Mouse (Mus musculus): ENCODE data around the gene Gng7.
"Not testable (repeated sequence)": the region's sequence is repeated elsewhere in the genome, so short reads cannot be mapped to it uniquely, and the experiment has no call there.

Gene Gng7

GRCm38 (mm10) chr10:80995091-80995632 is 19.6 kb downstream of the Gng7 start:
- peak; percentile 75 for DNase-seq (ENCODE audit: low spot score)

GRCm38 (mm10) chr10:80994621-80995020 is 20.1 kb downstream of the Gng7 start:
- peak; percentile 57 for DNase-seq (ENCODE audit: low spot score)

- DNase-seq (ENCODE audit: low spot score): no peak
Observed at GRCm38 (mm10) chr10:80993276-80993675, 21.5 kb downstream of the Gng7 start.

- no peak for DNase-seq (ENCODE audit: low spot score)
Observed at GRCm38 (mm10) chr10:80991945-80992344, 22.8 kb downstream of the Gng7 start.

GRCm38 (mm10) chr10:80991007-80991406 is 23.7 kb downstream of the Gng7 start:
- no peak for DNase-seq (ENCODE audit: low spot score)

- DNase-seq (ENCODE audit: low spot score): no peak
Observed at GRCm38 (mm10) chr10:80990406-80990805, 24.3 kb downstream of the Gng7 start.

GRCm38 (mm10) chr10:80989854-80990253 is 24.9 kb downstream of the Gng7 start:
- not testable (repeated sequence) for DNase-seq (ENCODE audit: low spot score)

- no peak for DNase-seq (ENCODE audit: low spot score)
Observed at GRCm38 (mm10) chr10:80989446-80989845, 25.3 kb downstream of the Gng7 start.

- DNase-seq (ENCODE audit: low spot score): peak; percentile 69
Observed at GRCm38 (mm10) chr10:80987709-80988441, 26.9 kb downstream of the Gng7 start.

GRCm38 (mm10) chr10:80986754-80987153 is 28.0 kb downstream of the Gng7 start:
- no peak for DNase-seq (ENCODE audit: low spot score)

GRCm38 (mm10) chr10:80985970-80986701 is 28.6 kb downstream of the Gng7 start:
- no peak for DNase-seq (ENCODE audit: low spot score)

- no peak for DNase-seq (ENCODE audit: low spot score)
Observed at GRCm38 (mm10) chr10:80985241-80985969, 29.3 kb downstream of the Gng7 start.

- DNase-seq (ENCODE audit: low spot score): no peak
Observed at GRCm38 (mm10) chr10:80984223-80984622, 30.5 kb downstream of the Gng7 start.

GRCm38 (mm10) chr10:80982381-80982780 is 32.4 kb downstream of the Gng7 start:
- no peak for DNase-seq (ENCODE audit: low spot score)

- DNase-seq (ENCODE audit: low spot score): no peak
Observed at GRCm38 (mm10) chr10:80981564-80982112, 33.1 kb downstream of the Gng7 start.

- DNase-seq (ENCODE audit: low spot score): no peak
Observed at GRCm38 (mm10) chr10:80975478-80975877, 39.3 kb downstream of the Gng7 start.

- peak; percentile 58 for DNase-seq (ENCODE audit: low spot score)
Observed at GRCm38 (mm10) chr10:80973722-80974121, 41.0 kb downstream of the Gng7 start.

- no peak for DNase-seq (ENCODE audit: low spot score)
Observed at GRCm38 (mm10) chr10:80972071-80972987, 42.4 kb downstream of the Gng7 start.

GRCm38 (mm10) chr10:80971533-80971932 is 43.2 kb downstream of the Gng7 start:
- no peak for DNase-seq (ENCODE audit: low spot score)

- no peak for DNase-seq (ENCODE audit: low spot score)
Observed at GRCm38 (mm10) chr10:80970159-80970558, 44.6 kb downstream of the Gng7 start.

- DNase-seq (ENCODE audit: low spot score): no peak
Observed at GRCm38 (mm10) chr10:80969298-80969697, 45.4 kb downstream of the Gng7 start.
